Mouse (Mus musculus) midbrain, embryonic 12.5 days (tissue): ENCODE measurements at regions not wholly inside any gene's neighbourhood (a gene's known extent, or its start where the extent isn't known, plus 50 kb on each side); places are given as distances from the start of the nearest gene placed in this dataset.
A peak's percentile ranks its signal among the peaks of the same experiment; 100 is the strongest.

Experiments used
- ATAC-seq: fragments of 200-750 bp; cut with Nextera tagmentation; 2 replicates; pipeline ENCODE4 v1.8.0; 2017; ENCODE audit warnings: low read depth, moderate TSS enrichment, moderate library complexity; ENCODE audit not compliant: low FRiP score
- H3K27ac ChIP-seq: fragments of 300-500 bp; sonication (generic); replicated peaks from 2 replicates; pipeline ENCODE4 v1.5.1; 2016; ENCODE audit warnings: mild to moderate bottlenecking
- H3K27me3 ChIP-seq: fragments of 300-500 bp; sonication (generic); 2 replicates; pipeline ENCODE4 v1.6.1; 2016; ENCODE audit warnings: mild to moderate bottlenecking
- H3K36me3 ChIP-seq: fragments of 300-500 bp; sonication (generic); 2 replicates; pipeline ENCODE4 v1.6.1; 2016
- H3K4me1 ChIP-seq: fragments of 300-500 bp; sonication (generic); 2 replicates; pipeline ENCODE4 v1.6.1; 2016
- H3K4me2 ChIP-seq: fragments of 300-500 bp; sonication (generic); replicated peaks from 2 replicates; pipeline ENCODE4 v1.6.1; 2016; ENCODE audit warnings: mild to moderate bottlenecking, moderate library complexity
- H3K4me3 ChIP-seq: fragments of 300-500 bp; sonication (generic); 2 replicates; pipeline ENCODE4 v1.5.1; 2016; ENCODE audit warnings: mild to moderate bottlenecking
- H3K9ac ChIP-seq: fragments of 300-500 bp; sonication (generic); replicated peaks from 2 replicates; pipeline ENCODE4 v1.6.1; 2016; ENCODE audit warnings: mild to moderate bottlenecking, moderate library complexity
- H3K9me3 ChIP-seq: fragments of 300-500 bp; sonication (generic); 2 replicates; pipeline ENCODE4 v1.6.1; 2016; ENCODE audit warnings: mild to moderate bottlenecking
- WGBS: fragments of 180-500 bp; shearing (Covaris S2); methylation state at CpG from one replicate; pipeline ENCODE4 v1.1.7; 2016; 5-methylcytosine and 5-hydroxymethylcytosine counted together

- no peak overlapping the region for H3K4me2 ChIP-seq
- H3K9me3 ChIP-seq, result no peaks in the 10 kb centered on the region
- 65% methylated on average over 1 of the region's 1 CpGs for WGBS
- no peak overlapping the region for H3K4me3 ChIP-seq
- no peaks in the 10 kb centered on the region for H3K27me3 ChIP-seq
- no peak overlapping the region for H3K9ac ChIP-seq
- H3K4me1 ChIP-seq, result no peaks in the 10 kb centered on the region
- no peaks in the 10 kb centered on the region for H3K36me3 ChIP-seq
- no peak overlapping the region for H3K27ac ChIP-seq
- no peak for ATAC-seq
Measured at GRCm38 (mm10) chr16:51457166-51457565, 573.9 kb upstream of the Cblb start.

- H3K27me3 ChIP-seq, result no peaks in the 10 kb centered on the region
- no peak overlapping the region for H3K27ac ChIP-seq
- no peak for ATAC-seq
- no peak overlapping the region for H3K4me2 ChIP-seq
- H3K36me3 ChIP-seq, result no peaks in the 10 kb centered on the region
- WGBS, result 87% methylated on average over 3 of the region's 3 CpGs
- no peaks in the 10 kb centered on the region for H3K4me1 ChIP-seq
- no peaks in the 10 kb centered on the region for H3K9me3 ChIP-seq
- no peak overlapping the region for H3K9ac ChIP-seq
- H3K4me3 ChIP-seq, result no peak overlapping the region
Measured at GRCm38 (mm10) chr16:51475690-51476089, 555.3 kb upstream of the Cblb start.

GRCm38 (mm10) chr16:51496096-51496495 lies 534.9 kb upstream of the Cblb start:
- Histone ChIP-seq H3K27ac (no peak overlapping the region), H3K4me1 (no peaks in the 10 kb centered on the region), H3K36me3 (no peaks in the 10 kb centered on the region), H3K9ac (no peak overlapping the region), H3K4me2 (no peak overlapping the region), H3K9me3 (no peaks in the 10 kb centered on the region), H3K27me3 (no peaks in the 10 kb centered on the region), H3K4me3 (no peak overlapping the region)
- no peak for ATAC-seq
- WGBS, result 89% methylated on average over 2 of the region's 2 CpGs

GRCm38 (mm10) chr16:51497777-51498176 lies 533.2 kb upstream of the Cblb start:
- Histone ChIP-seq H3K9ac (no peak overlapping the region), H3K27me3 (no peaks in the 10 kb centered on the region), H3K27ac (no peak overlapping the region), H3K9me3 (no peaks in the 10 kb centered on the region), H3K36me3 (no peaks in the 10 kb centered on the region), H3K4me3 (no peak overlapping the region), H3K4me1 (no peaks in the 10 kb centered on the region), H3K4me2 (no peak overlapping the region)
- WGBS, result 88% methylated on average over 7 of the region's 7 CpGs
- no peak for ATAC-seq

DNA sequence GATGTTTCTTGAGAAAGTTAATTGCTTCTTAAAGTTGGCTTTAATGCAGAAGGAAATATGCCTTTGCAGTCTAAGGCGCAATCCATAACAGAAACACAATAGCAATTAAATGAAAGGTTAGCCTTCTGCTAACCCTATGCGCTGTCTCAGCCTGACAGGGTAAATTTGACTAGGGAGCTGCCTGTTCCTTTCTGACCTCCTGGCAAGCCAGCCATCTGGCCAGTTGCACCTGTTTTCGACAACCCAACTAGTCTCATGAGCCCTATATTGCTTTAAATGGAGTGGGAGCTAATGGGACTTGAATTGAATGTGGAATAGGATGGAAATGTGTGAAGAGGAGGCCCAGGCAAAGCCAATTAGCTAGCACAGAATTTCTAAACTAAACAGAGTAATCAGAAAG lies 513.9 kb upstream of the Cblb start:
- Histone ChIP-seq H3K9ac (no peak overlapping the region), H3K27me3 (no peaks in the 10 kb centered on the region), H3K4me3 (no peak overlapping the region), H3K4me1 (peaks cover 11% of the 10 kb centered on the region; the same call in 1 of the 2 replicates), H3K36me3 (no peaks in the 10 kb centered on the region), H3K4me2 (no peak overlapping the region), H3K9me3 (no peaks in the 10 kb centered on the region), H3K27ac (peak overlapping the region; percentile 11; the same call in 1 of the 2 replicates)
- peak; percentile 39; the same call in 1 of the 2 replicates for ATAC-seq
- 71% methylated on average over 3 of the region's 3 CpGs for WGBS

- H3K4me3 ChIP-seq, result no peak overlapping the region
- no peaks in the 10 kb centered on the region for H3K9me3 ChIP-seq
- peak; percentile 64 for ATAC-seq
- no peak overlapping the region for H3K4me2 ChIP-seq
- peaks cover 15% of the 10 kb centered on the region; the same call in 1 of the 2 replicates for H3K4me1 ChIP-seq
- peak overlapping the region; percentile 75 for H3K27ac ChIP-seq
- H3K9ac ChIP-seq, result no peak overlapping the region
- H3K27me3 ChIP-seq, result no peaks in the 10 kb centered on the region
- 67% methylated on average over 4 of the region's 4 CpGs for WGBS
- H3K36me3 ChIP-seq, result no peaks in the 10 kb centered on the region
Measured at GRCm38 (mm10) chr16:51520762-51521161, 510.3 kb upstream of the Cblb start.

- peak overlapping the region; percentile 5; the same call in 1 of the 2 replicates for H3K4me2 ChIP-seq
- H3K27ac ChIP-seq, result peak overlapping the region; percentile 75
Measured at GRCm38 (mm10) chr16:51521317-51522092, 509.5 kb upstream of the Cblb start.

GRCm38 (mm10) chr16:51524023-51524422 lies 507.0 kb upstream of the Cblb start:
- H3K4me3 ChIP-seq, result no peak overlapping the region
- H3K9ac ChIP-seq, result no peak overlapping the region
- 94% methylated on average over 1 of the region's 1 CpGs for WGBS
- no peaks in the 10 kb centered on the region for H3K9me3 ChIP-seq
- no peak overlapping the region for H3K27ac ChIP-seq
- H3K27me3 ChIP-seq, result no peaks in the 10 kb centered on the region
- no peak overlapping the region for H3K4me2 ChIP-seq
- no peak for ATAC-seq
- H3K36me3 ChIP-seq, result no peaks in the 10 kb centered on the region
- peaks cover 9% of the 10 kb centered on the region; the same call in 1 of the 2 replicates for H3K4me1 ChIP-seq

More at GRCm38 (mm10) chr16:51521317-51522092, 509.5 kb upstream of the Cblb start:
- Histone ChIP-seq H3K4me3 (no peak overlapping the region), H3K36me3 (no peaks in the 10 kb centered on the region), H3K9ac (no peak overlapping the region), H3K4me1 (peaks cover 15% of the 10 kb centered on the region; the same call in 1 of the 2 replicates), H3K9me3 (no peaks in the 10 kb centered on the region), H3K27me3 (no peaks in the 10 kb centered on the region)
- WGBS, result 72% methylated on average over 13 of the region's 13 CpGs
- ATAC-seq, result peak; percentile 85

- H3K9me3 ChIP-seq, result no peaks in the 10 kb centered on the region
- no peak overlapping the region for H3K27ac ChIP-seq
- H3K4me2 ChIP-seq, result no peak overlapping the region
- ATAC-seq, result no peak
- no peaks in the 10 kb centered on the region for H3K4me1 ChIP-seq
- no peak overlapping the region for H3K9ac ChIP-seq
- 90% methylated on average over 1 of the region's 1 CpGs for WGBS
- no peaks in the 10 kb centered on the region for H3K27me3 ChIP-seq
- H3K36me3 ChIP-seq, result no peaks in the 10 kb centered on the region
- H3K4me3 ChIP-seq, result no peak overlapping the region
Measured at GRCm38 (mm10) chr16:51532496-51532895, 498.5 kb upstream of the Cblb start.

- Histone ChIP-seq H3K9me3 (no peaks in the 10 kb centered on the region), H3K27me3 (no peaks in the 10 kb centered on the region), H3K4me2 (no peak overlapping the region), H3K4me3 (no peak overlapping the region), H3K36me3 (no peaks in the 10 kb centered on the region), H3K4me1 (no peaks in the 10 kb centered on the region), H3K9ac (no peak overlapping the region), H3K27ac (no peak overlapping the region)
- 86% methylated on average over 4 of the region's 4 CpGs for WGBS
- ATAC-seq, result no peak
Measured at GRCm38 (mm10) chr16:51543769-51544168, 487.3 kb upstream of the Cblb start.

DNA sequence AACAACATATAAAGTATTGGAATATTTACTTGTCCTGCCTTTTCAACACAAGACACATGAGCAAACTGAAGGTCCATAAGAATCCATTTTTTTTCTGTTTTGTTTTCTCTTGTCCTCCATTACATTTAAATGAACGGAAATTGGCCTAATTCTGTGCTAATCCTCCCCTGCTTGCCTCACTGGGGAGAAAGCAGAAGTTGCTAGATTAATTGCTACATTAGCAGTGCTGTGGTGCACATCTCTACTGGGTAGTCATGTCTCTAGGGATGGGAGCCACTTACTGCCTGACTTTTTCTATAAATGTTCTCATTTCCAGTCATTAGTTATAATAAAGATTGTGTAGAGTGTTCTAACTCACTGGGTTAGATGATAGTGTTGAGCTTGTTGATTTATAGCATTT lies 484.0 kb upstream of the Cblb start:
- H3K4me2 ChIP-seq, result no peak overlapping the region
- H3K4me3 ChIP-seq, result no peak overlapping the region

DNA sequence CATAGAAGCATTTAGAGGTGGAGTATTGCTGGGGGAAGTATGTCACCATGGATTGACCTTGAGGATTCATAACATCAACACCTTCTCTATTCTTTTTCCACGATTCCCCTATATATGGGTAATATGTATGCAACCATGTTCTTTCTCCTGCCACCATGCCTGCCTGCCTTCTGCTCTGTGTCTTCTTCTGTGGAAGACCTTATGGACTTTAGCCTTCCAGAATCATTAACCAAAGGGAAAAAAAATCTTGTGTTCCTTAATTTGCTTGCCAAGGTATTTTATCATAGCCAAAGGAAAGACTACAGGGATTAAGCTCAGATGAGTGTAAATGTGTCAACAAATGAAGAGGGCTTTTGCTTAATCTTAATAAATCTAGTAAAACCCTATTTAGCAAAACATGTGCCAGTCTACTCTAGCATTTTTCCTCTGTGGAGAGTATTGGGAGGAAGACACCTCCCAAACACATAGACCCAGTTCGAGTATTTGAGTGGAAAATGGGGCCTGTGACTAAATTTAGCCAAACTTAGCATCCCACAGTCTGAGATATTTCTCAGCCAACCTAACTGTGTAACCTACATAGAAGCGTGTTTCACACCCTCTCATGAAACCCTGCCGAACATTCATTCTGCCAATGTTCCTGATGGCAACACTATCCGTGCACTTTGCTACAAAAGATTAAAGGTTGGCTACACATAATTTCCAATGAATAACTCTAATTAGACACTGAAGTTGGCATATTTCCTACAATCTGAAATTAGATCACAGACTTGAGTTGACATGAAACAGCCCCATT lies 468.0 kb upstream of the Cblb start:
- 88% methylated on average over 5 of the region's 5 CpGs for WGBS
- Histone ChIP-seq H3K4me1 (no peaks in the 10 kb centered on the region), H3K4me2 (no peak overlapping the region), H3K27me3 (no peaks in the 10 kb centered on the region), H3K9ac (no peak overlapping the region), H3K36me3 (no peaks in the 10 kb centered on the region), H3K9me3 (no peaks in the 10 kb centered on the region), H3K4me3 (no peak overlapping the region), H3K27ac (no peak overlapping the region)
- no peak for ATAC-seq

More for the DNA sequence above, 484.0 kb upstream of the Cblb start:
- no peaks in the 10 kb centered on the region for H3K36me3 ChIP-seq
- no peaks in the 10 kb centered on the region for H3K27me3 ChIP-seq
- no peak overlapping the region for H3K27ac ChIP-seq
- no peaks in the 10 kb centered on the region for H3K4me1 ChIP-seq
- WGBS, result 79% methylated on average over 1 of the region's 1 CpGs
- no peak overlapping the region for H3K9ac ChIP-seq
- H3K9me3 ChIP-seq, result no peaks in the 10 kb centered on the region
- no peak for ATAC-seq
